Mouse (Mus musculus): ENCODE results near the gene Tmem208. TPM values are rescaled to one million over a fixed set of nuclear protein-coding genes. Genes with fewer than 3 reads are reported as not detected.

The Tmem208 gene
- polyA plus RNA-seq, 1 experiment from 2014 or later, result 136 TPM

MicroRNAs within 50 kb of the gene (microRNA counts, 519-probe panel; counts per million panel counts)
- microRNA mmu-miR-328, result 2,454 counts per million, percentile 60 among the panel's probes with 10 or more counts

Small RNAs within 50 kb of the gene (microRNA-seq; reads per million reads assigned to microRNA genes)
- gene Gm27320 (not detected), gene Mir328 (195 reads per million, percentile 64 among the genes with 10 or more reads in this experiment)

Other genes with a start within 250 kb of the Tmem208 start
- gene Ces3b, start 242.6 kb upstream of the Tmem208 start, polyA plus RNA-seq (2015; fragmentation: Nextera tagmentation; extraction: Ambion mirVana), result not detected in 2 replicates
- not detected in 2 replicates for gene Ces4a, start 194.6 kb upstream of the Tmem208 start, polyA plus RNA-seq (2015; fragmentation: Nextera tagmentation; extraction: Ambion mirVana)
- 59.9 and 63.5 TPM in 2 replicates for gene Cbfb, start 155.7 kb upstream of the Tmem208 start, polyA plus RNA-seq (2015; fragmentation: Nextera tagmentation; extraction: Ambion mirVana)
- gene D230025D16Rik, start 101.2 kb upstream of the Tmem208 start, polyA plus RNA-seq (2015; fragmentation: Nextera tagmentation; extraction: Ambion mirVana), result 26.9 and 27.6 TPM in 2 replicates
- gene B3gnt9, start 71.2 kb upstream of the Tmem208 start, polyA plus RNA-seq (2015; fragmentation: Nextera tagmentation; extraction: Ambion mirVana), result 10.2 and 11.9 TPM in 2 replicates
- gene Tradd, start 61.7 kb upstream of the Tmem208 start, polyA plus RNA-seq (2015; fragmentation: Nextera tagmentation; extraction: Ambion mirVana), result 23.4 and 26.3 TPM in 2 replicates
- 3.0 and 3.1 TPM in 2 replicates for gene Fbxl8, start 61.7 kb upstream of the Tmem208 start, polyA plus RNA-seq (2015; fragmentation: Nextera tagmentation; extraction: Ambion mirVana)
- 0.14 and 0.16 TPM in 2 replicates for gene Hsf4, start 56.6 kb upstream of the Tmem208 start, polyA plus RNA-seq (2015; fragmentation: Nextera tagmentation; extraction: Ambion mirVana)
- gene Nol3, start 50.2 kb upstream of the Tmem208 start, polyA plus RNA-seq (2015; fragmentation: Nextera tagmentation; extraction: Ambion mirVana), result 1.2 and 1.4 TPM in 2 replicates
- 10.5 and 13.4 TPM in 2 replicates for gene 4931428F04Rik, start 36.5 kb upstream of the Tmem208 start, polyA plus RNA-seq (2015; fragmentation: Nextera tagmentation; extraction: Ambion mirVana)
- 29.5 and 32.1 TPM in 2 replicates for gene Exoc3l, start 30.3 kb upstream of the Tmem208 start, polyA plus RNA-seq (2015; fragmentation: Nextera tagmentation; extraction: Ambion mirVana)
- 90.1 and 108 TPM in 2 replicates for gene E2f4, start 28.7 kb upstream of the Tmem208 start, polyA plus RNA-seq (2015; fragmentation: Nextera tagmentation; extraction: Ambion mirVana)
- gene Elmo3, start 20.8 kb upstream of the Tmem208 start, polyA plus RNA-seq (2015; fragmentation: Nextera tagmentation; extraction: Ambion mirVana), result 13.3 and 13.9 TPM in 2 replicates
- 2.2 and 2.4 TPM in 2 replicates for gene Lrrc29, start 76 bp upstream of the Tmem208 start, polyA plus RNA-seq (2015; fragmentation: Nextera tagmentation; extraction: Ambion mirVana)
- 3.7 and 4.6 TPM in 2 replicates for gene Fhod1, start 21.6 kb downstream of the Tmem208 start, polyA plus RNA-seq (2015; fragmentation: Nextera tagmentation; extraction: Ambion mirVana)
- gene Slc9a5, start 22.5 kb downstream of the Tmem208 start, polyA plus RNA-seq (2015; fragmentation: Nextera tagmentation; extraction: Ambion mirVana), result 2.5 and 3.1 TPM in 2 replicates
- 0.32 and 0.37 TPM in 2 replicates for gene Plekhg4, start 46.9 kb downstream of the Tmem208 start, polyA plus RNA-seq (2015; fragmentation: Nextera tagmentation; extraction: Ambion mirVana)
- gene Kctd19, start 87.1 kb downstream of the Tmem208 start, polyA plus RNA-seq (2015; fragmentation: Nextera tagmentation; extraction: Ambion mirVana), result not detected in 2 replicates
- gene Lrrc36, start 87.2 kb downstream of the Tmem208 start, polyA plus RNA-seq (2015; fragmentation: Nextera tagmentation; extraction: Ambion mirVana), result 0.17 and 0.41 TPM in 2 replicates
- 22.2 and 24.8 TPM in 2 replicates for gene Tppp3, start 145.2 kb downstream of the Tmem208 start, polyA plus RNA-seq (2015; fragmentation: Nextera tagmentation; extraction: Ambion mirVana)
- 49.6 and 51.1 TPM in 2 replicates for gene Zdhhc1, start 170.5 kb downstream of the Tmem208 start, polyA plus RNA-seq (2015; fragmentation: Nextera tagmentation; extraction: Ambion mirVana)
- gene Hsd11b2, start 192.4 kb downstream of the Tmem208 start, polyA plus RNA-seq (2015; fragmentation: Nextera tagmentation; extraction: Ambion mirVana), result 39.3 and 39.9 TPM in 2 replicates
- 106 and 111 TPM in 2 replicates for gene Atp6v0d1, start 239.7 kb downstream of the Tmem208 start, polyA plus RNA-seq (2015; fragmentation: Nextera tagmentation; extraction: Ambion mirVana)